Mouse (Mus musculus): ENCODE data around the gene Syn3.

GRCm38 (mm10) chr10:86346235-86346840 is 152.4 kb downstream of the Syn3 start:
- TF ChIP-seq GATA1 (IDR thresholded peaks at IDR 0.05; ENCODE audit: borderline replicate concordance, low read length) (no peak), FLI1 (IDR thresholded peaks at IDR 0.05; ENCODE audit: low read length) (no peak)
